Mouse (Mus musculus) heart, adult 9 months (tissue): ENCODE measurements around the gene Pls1.

ENCODE experiments used
- DNase-seq, 2 experiments: peaks; one replicate each; pipeline ENCODE4 v3.0.0; 2022; ENCODE audit warnings: low spot score in 2 of 2

Pls1 gene

GRCm38 (mm10) chr9:95803783-95804182 lies 41.3 kb downstream of the Pls1 start:
- no peak for DNase-seq

- no peak for DNase-seq
Observed at GRCm38 (mm10) chr9:95801610-95802451, 43.3 kb downstream of the Pls1 start.

GRCm38 (mm10) chr9:95796323-95796722 lies 48.8 kb downstream of the Pls1 start:
- DNase-seq = no peak

- no peak for DNase-seq
Observed at GRCm38 (mm10) chr9:95795844-95796243, 49.3 kb downstream of the Pls1 start.

- DNase-seq = no peak
Observed at GRCm38 (mm10) chr9:95795077-95795784, 49.9 kb downstream of the Pls1 start.

- DNase-seq = no peak
Observed at GRCm38 (mm10) chr9:95793986-95794744, 50.9 kb downstream of the Pls1 start.

- DNase-seq = no peak
Observed at GRCm38 (mm10) chr9:95784888-95785511, 60.1 kb downstream of the Pls1 start.

- no peak for DNase-seq
Observed at GRCm38 (mm10) chr9:95783646-95784293, 61.3 kb downstream of the Pls1 start.

- DNase-seq = no peak
Observed at GRCm38 (mm10) chr9:95771671-95772070, 73.4 kb downstream of the Pls1 start.

GRCm38 (mm10) chr9:95763218-95763617 lies 81.9 kb downstream of the Pls1 start:
- no peak for DNase-seq

GRCm38 (mm10) chr9:95762228-95762627 lies 82.9 kb downstream of the Pls1 start:
- DNase-seq = no peak

- DNase-seq = no peak
Observed at GRCm38 (mm10) chr9:95761381-95761780, 83.7 kb downstream of the Pls1 start.

GRCm38 (mm10) chr9:95750746-95751145 lies 94.4 kb downstream of the Pls1 start:
- DNase-seq = no peak

GRCm38 (mm10) chr9:95750037-95750511 lies 95.0 kb downstream of the Pls1 start, which contains the start of gene Trpc1:
Gene Trpc1 (minus strand): TSS chr9:95750375.
- peak; percentile 73 to 75 for DNase-seq

GRCm38 (mm10) chr9:95749461-95749928 lies 95.6 kb downstream of the Pls1 start:
- peak; percentile 10 to 11 for DNase-seq

GRCm38 (mm10) chr9:95747298-95747697 lies 97.8 kb downstream of the Pls1 start:
- no peak for DNase-seq

GRCm38 (mm10) chr9:95744845-95745613 lies 100.1 kb downstream of the Pls1 start:
- no peak for DNase-seq

- DNase-seq = no peak
Observed at GRCm38 (mm10) chr9:95736238-95736637, 108.9 kb downstream of the Pls1 start.

GRCm38 (mm10) chr9:95712574-95712973 lies 132.5 kb downstream of the Pls1 start:
- DNase-seq = no peak

GRCm38 (mm10) chr9:95708943-95709342 lies 136.2 kb downstream of the Pls1 start:
- no peak for DNase-seq
